Mouse (Mus musculus) liver, embryonic 13.5 days (tissue): ENCODE measurements around the gene Gm5741. TPM values are rescaled to one million over a fixed set of nuclear protein-coding genes. Genes with fewer than 3 reads are reported as not detected.
A peak's percentile ranks its signal among the peaks of the same experiment; 100 is the strongest.

Experiments
- ATAC-seq: fragments of 200-750 bp; cut with Nextera tagmentation; 2 replicates; pipeline ENCODE4 v1.8.0; 2017; ENCODE audit warnings: low read depth, mild to moderate bottlenecking, moderate number of reproducible peaks, moderate library complexity
- DNase-seq: peaks from one replicate; pipeline ENCODE4 v3.0.0; 2022
- H3K27ac ChIP-seq: fragments of 300-500 bp; sonication (generic); 2 replicates; pipeline ENCODE4 v1.5.1; 2015; ENCODE audit warnings: moderate library complexity, mild to moderate bottlenecking, inconsistent platforms
- H3K27me3 ChIP-seq: fragments of 300-500 bp; sonication (generic); 2 replicates; pipeline ENCODE4 v1.6.1; 2015; ENCODE audit warnings: mild to moderate bottlenecking, inconsistent platforms
- H3K36me3 ChIP-seq: fragments of 300-500 bp; sonication (generic); 2 replicates; pipeline ENCODE4 v1.6.1; 2015; ENCODE audit warnings: mild to moderate bottlenecking, inconsistent platforms
- H3K4me1 ChIP-seq: fragments of 300-500 bp; sonication (generic); replicated peaks from 2 replicates; pipeline ENCODE4 v1.6.1; 2015; ENCODE audit warnings: inconsistent platforms
- H3K4me2 ChIP-seq: fragments of 300-500 bp; sonication (generic); 2 replicates; pipeline ENCODE4 v1.6.1; 2015; ENCODE audit warnings: inconsistent platforms, mild to moderate bottlenecking, moderate library complexity
- H3K4me3 ChIP-seq: fragments of 300-500 bp; sonication (generic); replicated peaks from 2 replicates; pipeline ENCODE4 v1.5.1; 2015; ENCODE audit warnings: mild to moderate bottlenecking, inconsistent platforms
- H3K9ac ChIP-seq: fragments of 300-500 bp; sonication (generic); 2 replicates; pipeline ENCODE4 v1.6.1; 2015; ENCODE audit warnings: mild to moderate bottlenecking, inconsistent platforms
- H3K9me3 ChIP-seq: fragments of 300-500 bp; sonication (generic); replicated peaks from 2 replicates; pipeline ENCODE4 v1.6.1; 2016; ENCODE audit warnings: inconsistent platforms
- WGBS: fragments of 180-500 bp; shearing (Covaris S2); methylation state at CpG from one replicate; pipeline ENCODE4 v1.1.7; 2015; ENCODE audit not compliant: insufficient replicate concordance; 5-methylcytosine and 5-hydroxymethylcytosine counted together
- polyA plus RNA-seq: library from polyadenylated mRNA; unstranded; fragments of >200 nt; fragmentation: Nextera tagmentation; extraction: Ambion mirVana; gene quantifications from 2 replicates; pipeline ENCODE4 v1.2.1, GENCODE M21; 2015

Gene Gm5741
- polyA plus RNA-seq = not detected in 2 replicates

DNA sequence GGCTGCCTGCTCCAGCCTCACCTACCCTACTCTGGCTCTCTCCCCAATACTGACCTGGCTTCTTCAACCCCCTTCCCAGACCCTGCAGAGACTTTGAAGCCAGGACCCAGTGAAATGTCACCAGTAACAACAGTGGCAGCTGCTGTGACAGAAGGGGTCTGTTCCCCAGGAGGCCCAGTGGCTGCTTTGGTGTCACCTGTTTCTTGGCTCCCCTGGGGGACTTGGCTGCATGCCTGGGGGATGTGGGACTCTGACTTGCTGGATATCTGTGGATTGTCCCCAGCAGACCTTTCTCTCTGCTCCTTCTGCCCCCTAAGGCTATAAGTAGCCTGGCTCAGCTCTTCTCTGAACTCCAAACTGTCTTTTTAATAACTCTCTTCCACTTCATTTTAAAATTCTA, at the start of gene Gm5741:
Gm5741 (minus strand) TSS at position 1 of the 400 bp plus-strand sequence.
- ATAC-seq = no peak
- Histone ChIP-seq H3K4me3 (no peak within 1 kb of the TSS), H3K27ac (no peak within 1 kb of the TSS), H3K9ac (no peak within 1 kb of the TSS), H3K9me3 (no peaks in the 10 kb centered on the region), H3K27me3 (no peaks in the 10 kb centered on the region), H3K4me2 (no peak within 1 kb of the TSS), H3K4me1 (peaks cover 29% of the 10 kb centered on the region), H3K36me3 (peaks cover 7% of the 10 kb centered on the region; the same call in 1 of the 2 replicates)
- no peak for DNase-seq

DNA sequence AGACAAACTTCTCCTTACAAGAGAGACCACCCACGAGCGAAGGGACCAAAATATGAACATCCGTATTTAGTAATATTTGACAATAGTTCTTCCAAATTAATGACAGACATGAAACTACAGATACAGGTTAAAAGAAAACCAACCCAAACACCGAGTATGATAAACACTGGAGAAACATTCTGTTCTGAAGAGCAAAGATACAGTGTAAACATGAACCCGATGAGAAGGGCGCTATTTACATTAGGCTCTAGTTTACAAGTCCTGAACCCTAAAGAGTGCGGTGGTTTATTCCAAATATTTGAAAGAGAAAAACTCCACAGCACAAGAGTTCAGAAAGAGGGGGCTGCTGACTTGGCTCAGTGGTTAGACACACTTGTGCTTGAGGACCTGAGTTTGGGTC, 49.2 kb upstream of the Gm5741 start:
- no peak overlapping the region for H3K9ac ChIP-seq
- H3K27ac ChIP-seq = peak overlapping the region; percentile 32; the same call in 1 of the 2 replicates
- no peaks in the 10 kb centered on the region for H3K4me1 ChIP-seq
- DNase-seq = no peak
- peak; percentile 48; the same call in 1 of the 2 replicates for ATAC-seq
- peaks cover 11% of the 10 kb centered on the region for H3K27me3 ChIP-seq
- WGBS = 73% methylated on average over 7 of the region's 7 CpGs
- H3K36me3 ChIP-seq = no peaks in the 10 kb centered on the region
- H3K4me3 ChIP-seq = no peak overlapping the region
- no peak overlapping the region for H3K4me2 ChIP-seq
- no peaks in the 10 kb centered on the region for H3K9me3 ChIP-seq

GRCm38 (mm10) chr8:85115501-85115900, 47.7 kb upstream of the Gm5741 start:
- Histone ChIP-seq H3K27me3 (peaks cover 11% of the 10 kb centered on the region), H3K9ac (no peak overlapping the region), H3K9me3 (no peaks in the 10 kb centered on the region), H3K36me3 (peaks cover 14% of the 10 kb centered on the region), H3K27ac (no peak overlapping the region), H3K4me2 (no peak overlapping the region), H3K4me1 (no peaks in the 10 kb centered on the region), H3K4me3 (no peak overlapping the region)
- ATAC-seq (no peak), DNase-seq (no peak)
- WGBS = 43% methylated on average over 4 of the region's 4 CpGs

- Histone ChIP-seq H3K4me3 (no peak overlapping the region), H3K9me3 (no peaks in the 10 kb centered on the region), H3K27ac (no peak overlapping the region), H3K4me1 (no peaks in the 10 kb centered on the region), H3K9ac (no peak overlapping the region), H3K36me3 (peaks cover 28% of the 10 kb centered on the region), H3K4me2 (no peak overlapping the region), H3K27me3 (no peaks in the 10 kb centered on the region)
- no peak for DNase-seq
- no peak for ATAC-seq
- 76% methylated on average over 10 of the region's 10 CpGs for WGBS
Measured at GRCm38 (mm10) chr8:85113241-85113640, 45.5 kb upstream of the Gm5741 start.

- H3K27me3 ChIP-seq = no peaks in the 10 kb centered on the region
- DNase-seq = no peak
- whole genome bisulfite sequencing = 51% methylated on average over 4 of the region's 4 CpGs
- H3K36me3 ChIP-seq = peaks cover 32% of the 10 kb centered on the region
- H3K27ac ChIP-seq = no peak overlapping the region
- H3K9ac ChIP-seq = no peak overlapping the region
- no peaks in the 10 kb centered on the region; the same call in 1 of the 2 replicates for H3K4me1 ChIP-seq
- H3K4me3 ChIP-seq = no peak overlapping the region
- peaks cover 4% of the 10 kb centered on the region for H3K9me3 ChIP-seq
- no peak overlapping the region for H3K4me2 ChIP-seq
- no peak for ATAC-seq
Measured at GRCm38 (mm10) chr8:85100076-85100665, 32.4 kb upstream of the Gm5741 start.

- Histone ChIP-seq H3K4me3 (no peak overlapping the region), H3K4me2 (no peak overlapping the region), H3K4me1 (peaks cover 1% of the 10 kb centered on the region), H3K9me3 (peaks cover 3% of the 10 kb centered on the region), H3K27me3 (no peaks in the 10 kb centered on the region), H3K27ac (no peak overlapping the region), H3K36me3 (peaks cover 58% of the 10 kb centered on the region), H3K9ac (no peak overlapping the region)
- DNase-seq (no peak), ATAC-seq (no peak)
- 76% methylated on average over 4 of the region's 4 CpGs for WGBS
Measured at GRCm38 (mm10) chr8:85096850-85097249, 29.1 kb upstream of the Gm5741 start.

- peaks cover 64% of the 10 kb centered on the region for H3K36me3 ChIP-seq
- WGBS = 86% methylated on average over 16 of the region's 16 CpGs
- no peaks in the 10 kb centered on the region for H3K27me3 ChIP-seq
- ATAC-seq (no peak), DNase-seq (no peak)
- H3K27ac ChIP-seq = no peak overlapping the region
- peaks cover 4% of the 10 kb centered on the region for H3K4me1 ChIP-seq
- no peaks in the 10 kb centered on the region for H3K9me3 ChIP-seq
- H3K4me3 ChIP-seq = no peak overlapping the region
- no peak overlapping the region for H3K9ac ChIP-seq
- no peak overlapping the region for H3K4me2 ChIP-seq
Measured at GRCm38 (mm10) chr8:85096196-85096595, 28.4 kb upstream of the Gm5741 start.

DNA sequence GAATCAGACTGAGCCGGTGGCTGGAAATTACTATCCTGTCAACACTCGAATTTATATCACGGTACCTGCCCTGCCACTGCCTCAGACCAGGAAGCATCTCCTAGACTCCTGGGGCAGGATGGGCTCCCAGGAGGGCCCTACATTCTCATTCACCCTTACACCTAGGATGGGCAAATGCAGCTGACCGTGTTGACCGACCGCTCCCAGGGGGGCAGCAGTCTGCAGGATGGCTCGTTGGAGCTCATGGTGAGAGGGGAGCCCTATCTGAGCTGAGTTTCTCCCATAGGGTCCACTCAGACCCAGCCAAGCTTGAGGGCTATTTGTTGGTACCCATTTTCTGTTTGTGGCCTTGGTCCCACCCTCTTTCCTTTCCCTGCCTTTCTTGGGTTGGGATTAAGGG, 27.8 kb upstream of the Gm5741 start:
- Histone ChIP-seq H3K4me3 (no peak overlapping the region), H3K4me1 (peaks cover 4% of the 10 kb centered on the region), H3K27ac (no peak overlapping the region), H3K27me3 (no peaks in the 10 kb centered on the region), H3K4me2 (no peak overlapping the region), H3K9me3 (no peaks in the 10 kb centered on the region), H3K36me3 (peaks cover 70% of the 10 kb centered on the region), H3K9ac (no peak overlapping the region)
- DNase-seq = no peak
- 89% methylated on average over 7 of the region's 7 CpGs for WGBS
- no peak for ATAC-seq

DNA sequence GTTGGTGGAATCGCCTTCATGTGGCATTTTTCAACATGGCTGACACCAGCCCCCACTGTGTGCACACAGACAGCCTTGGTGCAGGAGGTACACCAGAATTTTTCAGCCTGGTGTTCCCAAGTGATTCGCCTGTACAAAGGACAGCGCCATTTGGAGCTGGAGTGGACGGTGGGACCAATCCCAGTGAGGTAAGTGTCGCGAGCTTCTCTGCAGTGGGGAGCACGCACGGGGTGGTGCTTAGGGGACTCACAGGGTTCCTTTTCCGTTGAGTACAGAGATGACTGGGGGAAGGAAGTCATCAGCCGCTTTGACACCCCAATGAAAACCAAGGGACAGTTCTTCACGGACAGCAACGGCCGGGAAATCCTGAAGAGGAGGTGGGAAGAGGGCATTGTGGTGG, 27.3 kb upstream of the Gm5741 start:
- ATAC-seq (no peak), DNase-seq (no peak)
- Histone ChIP-seq H3K27me3 (no peaks in the 10 kb centered on the region), H3K4me3 (no peak overlapping the region), H3K9me3 (no peaks in the 10 kb centered on the region), H3K36me3 (peaks cover 70% of the 10 kb centered on the region), H3K27ac (no peak overlapping the region), H3K9ac (no peak overlapping the region), H3K4me1 (peaks cover 4% of the 10 kb centered on the region), H3K4me2 (no peak overlapping the region)
- WGBS = 84% methylated on average over 13 of the region's 13 CpGs

GRCm38 (mm10) chr8:85091526-85092090, 23.8 kb upstream of the Gm5741 start:
- Histone ChIP-seq H3K27me3 (no peaks in the 10 kb centered on the region), H3K4me2 (no peak overlapping the region), H3K4me1 (peaks cover 4% of the 10 kb centered on the region), H3K36me3 (peaks cover 79% of the 10 kb centered on the region), H3K4me3 (no peak overlapping the region), H3K9ac (no peak overlapping the region), H3K9me3 (no peaks in the 10 kb centered on the region), H3K27ac (no peak overlapping the region)
- 0 out of 2 replicates have a peak, but pooled peaks have one; percentile 18 for ATAC-seq
- no peak for DNase-seq
- WGBS = 61% methylated on average over 21 of the region's 21 CpGs

DNA sequence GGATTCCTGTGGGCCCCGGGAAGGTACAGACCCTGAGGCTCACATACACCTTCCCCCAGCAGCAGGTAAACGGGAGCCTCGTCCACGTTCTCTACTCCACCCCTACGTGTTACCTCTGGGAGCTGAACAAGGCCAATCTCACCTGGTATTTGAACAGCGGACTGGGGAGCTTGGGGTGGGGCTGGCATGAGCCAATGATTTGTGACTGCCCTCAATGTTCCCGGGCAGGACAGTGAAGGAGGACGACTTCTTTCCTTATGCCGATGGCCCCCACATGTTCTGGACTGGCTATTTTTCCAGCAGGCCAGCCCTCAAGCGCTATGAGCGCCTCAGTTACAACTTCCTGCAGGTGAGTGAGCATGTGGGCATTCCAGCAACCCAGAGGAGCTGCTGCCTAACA, 23.1 kb upstream of the Gm5741 start:
- no peaks in the 10 kb centered on the region for H3K9me3 ChIP-seq
- DNase-seq (no peak), ATAC-seq (no peak)
- H3K4me3 ChIP-seq = no peak overlapping the region
- WGBS = 82% methylated on average over 11 of the region's 11 CpGs
- H3K27me3 ChIP-seq = no peaks in the 10 kb centered on the region
- no peak overlapping the region for H3K9ac ChIP-seq
- no peak overlapping the region for H3K4me2 ChIP-seq
- peaks cover 77% of the 10 kb centered on the region for H3K36me3 ChIP-seq
- peaks cover 4% of the 10 kb centered on the region for H3K4me1 ChIP-seq
- no peak overlapping the region for H3K27ac ChIP-seq

GRCm38 (mm10) chr8:85088771-85089170, 21.0 kb upstream of the Gm5741 start:
- no peak overlapping the region for H3K27ac ChIP-seq
- no peak for ATAC-seq
- no peaks in the 10 kb centered on the region for H3K9me3 ChIP-seq
- H3K9ac ChIP-seq = no peak overlapping the region
- no peak overlapping the region for H3K4me3 ChIP-seq
- peaks cover 66% of the 10 kb centered on the region for H3K36me3 ChIP-seq
- no peak for DNase-seq
- no peak overlapping the region for H3K4me2 ChIP-seq
- WGBS = 69% methylated on average over 2 of the region's 2 CpGs
- peaks cover 23% of the 10 kb centered on the region for H3K4me1 ChIP-seq
- H3K27me3 ChIP-seq = no peaks in the 10 kb centered on the region
